ENCODE assay signal across 36 mouse cellular contexts in genomic region chr11:59379547-59379946, GRCm38 (mm10). TPM values are rescaled to one million over a fixed set of nuclear protein-coding genes. Genes with fewer than 3 reads are reported as not detected.
"Had no signal": no experiment of that assay in that cellular context is flagged by ENCODE, and none has a peak within 500 bp of the region (broad histone marks: within the 10 kb centered on the region; RNA-seq: fewer than 3 reads in every experiment).

No protein-coding gene starts in this region.

- H3K27ac ChIP-seq: embryonic facial prominence, embryonic 10.5 days; embryonic facial prominence, embryonic 12.5 days; embryonic facial prominence, embryonic 13.5 days; embryonic facial prominence, embryonic 15.5 days; forebrain, embryonic 10.5 days; forebrain, embryonic 12.5 days; forebrain, embryonic 13.5 days; forebrain, embryonic 15.5 days; gastrocnemius, adult 2 months; heart, adult 2 months had no signal

- H3K4me3 ChIP-seq: embryonic facial prominence, embryonic 10.5 days; embryonic facial prominence, embryonic 12.5 days; embryonic facial prominence, embryonic 13.5 days; embryonic facial prominence, embryonic 15.5 days; erythroblast, embryonic 14.5 days; forebrain, embryonic 10.5 days; forebrain, embryonic 12.5 days; forebrain, embryonic 13.5 days; forebrain, embryonic 15.5 days; gastrocnemius, adult 2 months; heart, adult 2 months had no signal

- H3K4me1 ChIP-seq: forebrain, embryonic 13.5 days; forebrain, embryonic 15.5 days had no signal

- DNase-seq: cerebellum, adult 9-11 months; cerebellum, postnatal 10 days; cerebellum, postnatal 14 days; cerebellum, postnatal 25 days; cerebellum, postnatal 36 days; embryo, embryonic 11 days; forebrain, postnatal 0 days; gastrocnemius, adult 2 months; gastrocnemius, postnatal 10 days; gastrocnemius, postnatal 14 days; gastrocnemius, postnatal 25 days; gastrocnemius, postnatal 36 days; heart, adult 11 months; heart, adult 18-20 months; heart, adult 2 months had no signal

- H3K36me3 ChIP-seq: embryonic facial prominence, embryonic 10.5 days; embryonic facial prominence, embryonic 12.5 days; embryonic facial prominence, embryonic 13.5 days; embryonic facial prominence, embryonic 15.5 days; forebrain, embryonic 10.5 days; forebrain, embryonic 12.5 days; forebrain, embryonic 15.5 days had no signal

- H3K4me2 ChIP-seq: embryonic facial prominence, embryonic 12.5 days; embryonic facial prominence, embryonic 13.5 days; embryonic facial prominence, embryonic 15.5 days; forebrain, embryonic 12.5 days; forebrain, embryonic 13.5 days; forebrain, embryonic 15.5 days had no signal

- H3K9ac ChIP-seq: embryonic facial prominence, embryonic 12.5 days; embryonic facial prominence, embryonic 13.5 days; embryonic facial prominence, embryonic 15.5 days; forebrain, embryonic 12.5 days; forebrain, embryonic 13.5 days; forebrain, embryonic 15.5 days; forebrain, postnatal 0 days had no signal

- ATAC-seq: forebrain, embryonic 13.5 days; forebrain, embryonic 14.5 days; forebrain, embryonic 15.5 days; forebrain, embryonic 16.5 days; forebrain, postnatal 0 days had no signal

- H3K9me3 ChIP-seq: embryonic facial prominence, embryonic 10.5 days; embryonic facial prominence, embryonic 12.5 days; embryonic facial prominence, embryonic 13.5 days; embryonic facial prominence, embryonic 15.5 days; forebrain, embryonic 12.5 days; forebrain, embryonic 13.5 days; forebrain, embryonic 15.5 days had no signal

- H3K27me3 ChIP-seq: embryonic facial prominence, embryonic 12.5 days; embryonic facial prominence, embryonic 13.5 days; embryonic facial prominence, embryonic 15.5 days; forebrain, embryonic 13.5 days; forebrain, embryonic 15.5 days had no signal

RNA-seq across cellular contexts. Expression of gene Prss38, which starts 4.1 kb away (rescaled TPM):
- total RNA-seq: common myeloid progenitor, adult 5-6 weeks; forebrain, postnatal 0 days; gastrocnemius, adult 18-20 months; gastrocnemius, adult 2 months; gastrocnemius, adult 8-10 months; gastrocnemius, postnatal 10 days; gastrocnemius, postnatal 25 days; gastrocnemius, postnatal 36 days; gastrocnemius, postnatal 4 days; granulocyte monocyte progenitor cell, adult 5-6 weeks; heart, adult 18-20 months; heart, adult 2 months; heart, adult 8-10 months had no signal
- polyA plus RNA-seq: embryonic facial prominence, embryonic 10.5 days; embryonic facial prominence, embryonic 11.5 days; embryonic facial prominence, embryonic 12.5 days; embryonic facial prominence, embryonic 13.5 days; embryonic facial prominence, embryonic 14.5 days; embryonic facial prominence, embryonic 15.5 days; erythroblast, embryonic 14.5 days; forebrain, embryonic 10.5 days; forebrain, embryonic 11.5 days; forebrain, embryonic 12.5 days; forebrain, embryonic 13.5 days; forebrain, embryonic 14.5 days; forebrain, embryonic 15.5 days; forebrain, embryonic 16.5 days; gonadal fat pad, adult 2 months; heart, adult 2 months had no signal
